7 mouse cellular contexts compared by ENCODE assay signal in genomic region chr3:129536109-129536508, GRCm38 (mm10). TPM values are rescaled to one million over a fixed set of nuclear protein-coding genes. Genes with fewer than 3 reads are reported as not detected.
A peak's percentile ranks its signal among the peaks of the same experiment; 100 is the strongest.
DNase-seq lines count a peak whose midpoint lies in the region; ATAC-seq lines count a peak whose summit lies in the region.

No protein-coding gene starts in this region.

- H3K9ac ChIP-seq in midbrain, embryonic 13.5 days (replicated peaks) = peak overlapping the region; percentile 85

- H3K4me3 ChIP-seq in embryonic facial prominence, embryonic 10.5 days = peak overlapping the region; percentile 92
- peak overlapping the region; percentile 73 for H3K4me3 ChIP-seq in limb, embryonic 10.5 days
- peak overlapping the region; percentile 80 for H3K4me3 ChIP-seq in midbrain, embryonic 13.5 days (replicated peaks)

- no peaks in the 10 kb centered on the region for H3K27me3 ChIP-seq in embryonic facial prominence, embryonic 10.5 days (replicated peaks; ENCODE audit: low read depth, poor library complexity, severe bottlenecking)
- no peaks in the 10 kb centered on the region for H3K27me3 ChIP-seq in limb, embryonic 10.5 days (ENCODE audit: low read depth, poor library complexity, severe bottlenecking)
- no peaks in the 10 kb centered on the region for H3K27me3 ChIP-seq in midbrain, embryonic 13.5 days

- peaks cover 70% of the 10 kb centered on the region for H3K4me1 ChIP-seq in embryonic facial prominence, embryonic 10.5 days
- peaks cover 38% of the 10 kb centered on the region for H3K4me1 ChIP-seq in limb, embryonic 10.5 days
- peaks cover 45% of the 10 kb centered on the region for H3K4me1 ChIP-seq in midbrain, embryonic 13.5 days (replicated peaks)

- H3K36me3 ChIP-seq in embryonic facial prominence, embryonic 10.5 days (replicated peaks) = peaks cover 14% of the 10 kb centered on the region
- peaks cover 35% of the 10 kb centered on the region for H3K36me3 ChIP-seq in limb, embryonic 10.5 days
- H3K36me3 ChIP-seq in midbrain, embryonic 13.5 days = no peaks in the 10 kb centered on the region

- WGBS in embryonic facial prominence, embryonic 10.5 days = 1% methylated on average over 11 of the region's 11 CpGs
- WGBS in limb, embryonic 10.5 days = 2% methylated on average over 11 of the region's 11 CpGs
- 0% methylated on average over 11 of the region's 11 CpGs for WGBS in midbrain, embryonic 13.5 days

- H3K27ac ChIP-seq in embryonic facial prominence, embryonic 10.5 days (replicated peaks) = peak overlapping the region; percentile 100
- H3K27ac ChIP-seq in limb, embryonic 10.5 days = peak overlapping the region; percentile 90
- peak overlapping the region; percentile 98 for H3K27ac ChIP-seq in midbrain, embryonic 13.5 days

- no peaks in the 10 kb centered on the region for H3K9me3 ChIP-seq in embryonic facial prominence, embryonic 10.5 days
- no peaks in the 10 kb centered on the region for H3K9me3 ChIP-seq in limb, embryonic 10.5 days (replicated peaks)
- H3K9me3 ChIP-seq in midbrain, embryonic 13.5 days = no peaks in the 10 kb centered on the region

- ATAC-seq in granulocyte monocyte progenitor cell, adult 5-6 weeks (replicated peaks; ENCODE audit: poor library complexity, severe bottlenecking) = peak; percentile 74
- ATAC-seq in midbrain, embryonic 13.5 days = peak; percentile 91

- DNase-seq in adrenal gland, postnatal 10 days = peak; percentile 91
- DNase-seq in embryonic facial prominence, embryonic 10.5 days (ENCODE audit: low spot score) = peak; percentile 90
- peak; percentile 93 for DNase-seq in kidney, adult 11 months
- DNase-seq in limb, embryonic 10.5 days (ENCODE audit: low spot score) = peak; percentile 80
- DNase-seq in spleen, adult 12 weeks (ENCODE audit: low spot score) = peak; percentile 59

- peak overlapping the region; percentile 75 for H3K4me2 ChIP-seq in midbrain, embryonic 13.5 days (replicated peaks)

RNA-seq across cellular contexts. Expression of gene Elovl6, which starts 4.0 kb away (rescaled TPM):
- total RNA-seq in adrenal gland, postnatal 10 days (2021) = 10 to 100 TPM; 36.3 to 48.3 TPM
- 50.6 and 53.1 TPM in 2 replicates for polyA plus RNA-seq in embryonic facial prominence, embryonic 10.5 days (2016; fragmentation: Nextera tagmentation; extraction: Ambion mirVana)
- 24.6 and 31.6 TPM in 2 replicates for total RNA-seq in granulocyte monocyte progenitor cell, adult 5-6 weeks (2014; fragmentation: Nextera tagmentation)
- total RNA-seq in granulocyte monocyte progenitor cell, adult 5-6 weeks (2017) = 10.9 and 13.2 TPM in 2 replicates
- polyA plus RNA-seq in limb, embryonic 10.5 days (2016; fragmentation: Nextera tagmentation; extraction: Ambion mirVana) = 54.6 and 59.0 TPM in 2 replicates
- 31.2 and 33.6 TPM in 2 replicates for polyA plus RNA-seq in midbrain, embryonic 13.5 days (2015; fragmentation: Nextera tagmentation; extraction: Ambion mirVana)

Comparison
In these comparisons a context has a peak if more than half of its experiments do, and no peak if none do; other contexts are left out.
1. Peak in every context shown above with its lines: DNase-seq, ATAC-seq, H3K4me3 ChIP-seq and H3K27ac ChIP-seq.